11 mouse cellular contexts compared by ENCODE assay signal in the genomic region with DNA sequence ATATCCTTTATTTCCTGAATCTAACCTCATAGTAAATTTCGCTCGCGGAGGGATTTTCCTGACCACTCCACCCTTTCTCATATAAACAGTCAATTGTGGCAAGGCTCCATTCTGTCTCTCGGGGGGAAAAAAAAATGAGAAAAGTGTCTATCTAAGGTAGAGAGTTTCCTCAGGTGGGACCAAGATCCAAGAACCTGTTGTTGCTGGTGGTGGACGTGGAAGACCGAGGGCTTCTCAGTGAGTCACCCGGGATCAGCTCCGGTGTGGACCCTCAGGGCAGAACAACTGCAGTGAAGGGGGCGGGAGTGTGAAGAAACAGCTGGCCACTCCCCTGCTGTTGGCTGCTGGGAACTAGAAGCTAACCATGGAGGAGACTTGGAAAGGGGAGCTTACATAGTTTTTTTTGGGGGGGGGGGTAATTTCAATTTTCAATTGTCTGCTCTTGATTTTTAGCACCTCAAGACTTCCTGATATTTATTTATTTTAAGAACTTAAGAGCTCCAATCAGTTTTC. TPM values are rescaled to one million over a fixed set of nuclear protein-coding genes. Genes with fewer than 3 reads are reported as not detected.
DNase-seq lines count a peak whose midpoint lies in the region; ATAC-seq and TF ChIP-seq lines count a peak whose summit lies in the region.
"Had no signal": no experiment of that assay in that cellular context is flagged by ENCODE, and none has a peak within 500 bp of the region (broad histone marks: within the 10 kb centered on the region; RNA-seq: fewer than 3 reads in every experiment).

No protein-coding gene starts in this region.

- H3K9ac ChIP-seq in heart, embryonic 11.5 days (ENCODE audit: low read depth, low read length), result peak overlapping the region; percentile 48; the same call in 1 of the 2 replicates
- H3K9ac ChIP-seq in intestine, embryonic 14.5 days (ENCODE audit: low read length), result peak overlapping the region; percentile 30; the same call in 1 of the 2 replicates
- H3K9ac ChIP-seq in neural tube, embryonic 11.5 days (ENCODE audit: low read length), result no peak overlapping the region

- WGBS in heart, embryonic 11.5 days (ENCODE audit: insufficient replicate concordance), result under 1% methylated on average over 9 of the region's 9 CpGs
- 0% methylated on average over 9 of the region's 9 CpGs for WGBS in intestine, embryonic 14.5 days
- WGBS in neural tube, embryonic 11.5 days, result 0% methylated on average over 9 of the region's 9 CpGs

- peak; percentile 69; the same call in 1 of the 2 replicates for ATAC-seq in heart, embryonic 11.5 days (replicated peaks; ENCODE audit: insufficient number of reproducible peaks, low FRiP score, low TSS enrichment)
- ATAC-seq in intestine, embryonic 14.5 days (replicated peaks; ENCODE audit: low FRiP score, low TSS enrichment, low read depth), result peak; percentile 67
- ATAC-seq in neural tube, embryonic 11.5 days (ENCODE audit: insufficient read depth, low FRiP score, low TSS enrichment), result peak; percentile 82

- H3K4me3 ChIP-seq in heart, embryonic 11.5 days (ENCODE audit: low read depth, low read length), result peak overlapping the region; percentile 51
- peak overlapping the region; percentile 51 for H3K4me3 ChIP-seq in embryonic fibroblast, embryonic 13.5 days (ENCODE audit: insufficient read depth, low read length)
- H3K4me3 ChIP-seq in intestine, embryonic 14.5 days (ENCODE audit: low read depth, low read length), result peak overlapping the region; percentile 42
- peak overlapping the region; percentile 33 for H3K4me3 ChIP-seq in neural tube, embryonic 11.5 days (ENCODE audit: low read depth, low read length)

- H3K4me2 ChIP-seq in heart, embryonic 11.5 days, result peak overlapping the region; percentile 73
- H3K4me2 ChIP-seq in intestine, embryonic 14.5 days (ENCODE audit: low read length), result peak overlapping the region; percentile 78
- H3K4me2 ChIP-seq in neural tube, embryonic 11.5 days (ENCODE audit: low read depth), result peak overlapping the region; percentile 37

- H3K4me1 ChIP-seq in heart, embryonic 11.5 days (ENCODE audit: control insufficient read depth, insufficient read depth, low read length), result no peaks in the 10 kb centered on the region
- H3K4me1 ChIP-seq in embryonic fibroblast, embryonic 13.5 days (ENCODE audit: control insufficient read depth, insufficient read depth, low read length), result no peaks in the 10 kb centered on the region
- no peaks in the 10 kb centered on the region for H3K4me1 ChIP-seq in intestine, embryonic 14.5 days (replicated peaks; ENCODE audit: control insufficient read depth, insufficient read depth, low read length)
- no peaks in the 10 kb centered on the region for H3K4me1 ChIP-seq in neural tube, embryonic 11.5 days (ENCODE audit: control insufficient read depth, insufficient read depth, low read length)

- H3K27me3 ChIP-seq in heart, embryonic 11.5 days (ENCODE audit: control insufficient read depth, insufficient read depth, low read length), result no peaks in the 10 kb centered on the region
- no peaks in the 10 kb centered on the region for H3K27me3 ChIP-seq in intestine, embryonic 14.5 days (replicated peaks; ENCODE audit: control insufficient read depth, insufficient read depth, low read length)
- H3K27me3 ChIP-seq in neural tube, embryonic 11.5 days (ENCODE audit: control insufficient read depth, insufficient read depth, low read length), result no peaks in the 10 kb centered on the region

- no peaks in the 10 kb centered on the region for H3K9me3 ChIP-seq in heart, embryonic 11.5 days (replicated peaks; ENCODE audit: control insufficient read depth, low read length)
- no peaks in the 10 kb centered on the region for H3K9me3 ChIP-seq in intestine, embryonic 14.5 days (ENCODE audit: control insufficient read depth, low read length)
- H3K9me3 ChIP-seq in neural tube, embryonic 11.5 days (ENCODE audit: control insufficient read depth, low read length), result no peaks in the 10 kb centered on the region
- H3K9me3 ChIP-seq: G1E had no signal

- no peak for DNase-seq in heart, adult 11 months
- DNase-seq in NIH3T3 (ENCODE audit: low read depth), result peak; percentile 66
- DNase-seq in intestine, embryonic 14.5 days (ENCODE audit: low spot score), result peak; percentile 68
- DNase-seq in neural tube, embryonic 11.5 days (ENCODE audit: low spot score), result peak; percentile 51
- DNase-seq in layer of hippocampus, postnatal 25 days (ENCODE audit: extremely low spot score in 1 of 2, low spot score in 1 of 2), result no peak
- no peak for DNase-seq in layer of hippocampus, adult 8-10 months (ENCODE audit: low spot score in 2 of 2)

- H3K36me3 ChIP-seq in heart, embryonic 11.5 days (ENCODE audit: control insufficient read depth, insufficient read depth, low read length), result no peaks in the 10 kb centered on the region
- no peaks in the 10 kb centered on the region for H3K36me3 ChIP-seq in intestine, embryonic 14.5 days (ENCODE audit: control insufficient read depth, insufficient read depth, low read length)
- H3K36me3 ChIP-seq in neural tube, embryonic 11.5 days (ENCODE audit: control insufficient read depth, insufficient read depth, low read length), result no peaks in the 10 kb centered on the region
- H3K36me3 ChIP-seq: G1E had no signal

- peak; percentile 47 for TF ChIP-seq POLR2A in embryonic fibroblast, embryonic 13.5 days (IDR thresholded peaks at IDR 0.05; ENCODE audit: low read depth, low read length)

- TF ChIP-seq CTCF in embryonic fibroblast, embryonic 13.5 days (IDR thresholded peaks at IDR 0.05; ENCODE audit: borderline replicate concordance, insufficient read depth, low read length), result no peak

- no peak overlapping the region for H3K27ac ChIP-seq in heart, embryonic 11.5 days (ENCODE audit: low read depth, low read length)
- H3K27ac ChIP-seq in embryonic fibroblast, embryonic 13.5 days (ENCODE audit: insufficient read depth, low read length), result peak overlapping the region; percentile 22; the same call in 1 of the 2 replicates
- peak overlapping the region; percentile 1; the same call in 1 of the 2 replicates for H3K27ac ChIP-seq in intestine, embryonic 14.5 days (ENCODE audit: low read depth)
- H3K27ac ChIP-seq in neural tube, embryonic 11.5 days (ENCODE audit: low read depth, low read length), result no peak overlapping the region

RNA-seq across cellular contexts. Expression of a gene that starts 0.8 kb away (rescaled TPM):
- polyA plus RNA-seq in heart, embryonic 11.5 days (2014; fragmentation: Nextera tagmentation; extraction: Ambion mirVana), result 10.5 and 14.3 TPM in 2 replicates
- 27.0 and 64.8 TPM in 2 replicates for polyA plus RNA-seq in embryonic fibroblast, embryonic 13.5 days (2011; ENCODE audit: insufficient read length, low read depth, missing spikeins)
- 24.7 and 32.1 TPM in 2 replicates for polyA plus RNA-seq in intestine, embryonic 14.5 days (2014; fragmentation: Nextera tagmentation; extraction: Ambion mirVana)
- 19.5 and 22.8 TPM in 2 replicates for polyA plus RNA-seq in neural tube, embryonic 11.5 days (2014; fragmentation: Nextera tagmentation; extraction: Ambion mirVana)
- 1 to 10 TPM; 3.6 to 6.4 TPM for total RNA-seq in layer of hippocampus, postnatal 25 days (2021)
- 1 to 10 TPM; 5.4 to 8.3 (median 7.7) TPM for total RNA-seq in layer of hippocampus, adult 8-10 months (2022)
- polyA plus RNA-seq: G1E; spleen, adult 2 months had no signal

RNA-seq across cellular contexts. Expression of a gene that starts 7.1 kb away (rescaled TPM):
- polyA plus RNA-seq in heart, embryonic 11.5 days (2014; fragmentation: Nextera tagmentation; extraction: Ambion mirVana), result not detected in 2 replicates
- not detected in 2 replicates for polyA plus RNA-seq in embryonic fibroblast, embryonic 13.5 days (2011; ENCODE audit: insufficient read length, low read depth, missing spikeins)
- not detected in 2 replicates for polyA plus RNA-seq in intestine, embryonic 14.5 days (2014; fragmentation: Nextera tagmentation; extraction: Ambion mirVana)
- 0.08 TPM in 1 of 2 replicates, not detected in the other for polyA plus RNA-seq in neural tube, embryonic 11.5 days (2014; fragmentation: Nextera tagmentation; extraction: Ambion mirVana)
- not detected for total RNA-seq in layer of hippocampus, postnatal 25 days (2021)
- total RNA-seq in layer of hippocampus, adult 8-10 months (2022), result not detected
- total RNA-seq: G1E; heart, postnatal 14 days had no signal
- polyA plus RNA-seq: G1E; spleen, adult 2 months had no signal

RNA-seq across cellular contexts. Expression of a gene that starts 17.8 kb away (rescaled TPM):
- polyA plus RNA-seq in heart, embryonic 11.5 days (2014; fragmentation: Nextera tagmentation; extraction: Ambion mirVana), result not detected in 2 replicates
- not detected in 2 replicates for polyA plus RNA-seq in embryonic fibroblast, embryonic 13.5 days (2011; ENCODE audit: insufficient read length, low read depth, missing spikeins)
- polyA plus RNA-seq in intestine, embryonic 14.5 days (2014; fragmentation: Nextera tagmentation; extraction: Ambion mirVana), result not detected in 2 replicates
- polyA plus RNA-seq in neural tube, embryonic 11.5 days (2014; fragmentation: Nextera tagmentation; extraction: Ambion mirVana), result not detected in 2 replicates
- not detected for total RNA-seq in layer of hippocampus, postnatal 25 days (2021)
- total RNA-seq in layer of hippocampus, adult 8-10 months (2022), result not detected
- total RNA-seq: heart, postnatal 14 days had no signal
- polyA plus RNA-seq: G1E; spleen, adult 2 months had no signal

RNA-seq across cellular contexts. Expression of a gene that starts 28.0 kb away (rescaled TPM):
- polyA plus RNA-seq in heart, embryonic 11.5 days (2014; fragmentation: Nextera tagmentation; extraction: Ambion mirVana), result not detected in 2 replicates
- not detected in 2 replicates for polyA plus RNA-seq in embryonic fibroblast, embryonic 13.5 days (2011; ENCODE audit: insufficient read length, low read depth, missing spikeins)
- not detected in 2 replicates for polyA plus RNA-seq in intestine, embryonic 14.5 days (2014; fragmentation: Nextera tagmentation; extraction: Ambion mirVana)
- not detected in 2 replicates for polyA plus RNA-seq in neural tube, embryonic 11.5 days (2014; fragmentation: Nextera tagmentation; extraction: Ambion mirVana)
- total RNA-seq in layer of hippocampus, postnatal 25 days (2021), result not detected
- total RNA-seq in layer of hippocampus, adult 8-10 months (2022), result not detected
- total RNA-seq: heart, postnatal 14 days had no signal
- polyA plus RNA-seq: G1E; spleen, adult 2 months had no signal

RNA-seq across cellular contexts. Expression of a gene that starts 41.5 kb away (rescaled TPM):
- polyA plus RNA-seq in heart, embryonic 11.5 days (2014; fragmentation: Nextera tagmentation; extraction: Ambion mirVana), result not detected in 2 replicates
- not detected in 2 replicates for polyA plus RNA-seq in embryonic fibroblast, embryonic 13.5 days (2011; ENCODE audit: insufficient read length, low read depth, missing spikeins)
- polyA plus RNA-seq in intestine, embryonic 14.5 days (2014; fragmentation: Nextera tagmentation; extraction: Ambion mirVana), result not detected in 2 replicates
- not detected in 2 replicates for polyA plus RNA-seq in neural tube, embryonic 11.5 days (2014; fragmentation: Nextera tagmentation; extraction: Ambion mirVana)
- total RNA-seq in layer of hippocampus, postnatal 25 days (2021), result not detected
- not detected for total RNA-seq in layer of hippocampus, adult 8-10 months (2022)
- total RNA-seq: heart, postnatal 14 days had no signal
- polyA plus RNA-seq: G1E; spleen, adult 2 months had no signal

Comparison
In these comparisons a context has a peak if more than half of its experiments do, and no peak if none do; other contexts are left out.
1. H3K27ac ChIP-seq: peak in embryonic fibroblast, embryonic 13.5 days (single experiment) and intestine, embryonic 14.5 days (single experiment); none in heart, embryonic 11.5 days (single experiment) and neural tube, embryonic 11.5 days (single experiment).
2. DNase-seq: peak in NIH3T3 (single experiment), intestine, embryonic 14.5 days (single experiment) and neural tube, embryonic 11.5 days (single experiment); none in heart, adult 11 months (single experiment), layer of hippocampus, postnatal 25 days (0 of 2) and layer of hippocampus, adult 8-10 months (0 of 2).
3. Peak in every context shown above with its lines, with median percentiles within 50 percentile points of each other: ATAC-seq, H3K4me2 ChIP-seq and H3K4me3 ChIP-seq.